Mouse (Mus musculus) liver, embryonic 16.5 days (tissue): ENCODE data around the gene Ccdc180. TPM values are rescaled to one million over a fixed set of nuclear protein-coding genes. Genes with fewer than 3 reads are reported as not detected.

Experiments
- ATAC-seq: fragments of 200-750 bp; cut with Nextera tagmentation; 2 replicates; pipeline ENCODE4 v1.8.0; 2017; ENCODE audit warnings: low read depth, mild to moderate bottlenecking, moderate number of reproducible peaks, moderate library complexity
- H3K27ac ChIP-seq: fragments of 300-500 bp; sonication (generic); 2 replicates; pipeline ENCODE4 v1.5.1; 2014; ENCODE audit warnings: mild to moderate bottlenecking, low read length
- H3K27me3 ChIP-seq: fragments of 300-500 bp; sonication (generic); 2 replicates; pipeline ENCODE4 v1.6.1; 2014; ENCODE audit warnings: low read depth, low read length, mixed read lengths; ENCODE audit not compliant: control insufficient read depth, insufficient read depth
- H3K36me3 ChIP-seq: fragments of 300-500 bp; sonication (generic); 2 replicates; pipeline ENCODE4 v1.6.1; 2014; ENCODE audit warnings: mild to moderate bottlenecking; ENCODE audit not compliant: control insufficient read depth, insufficient read depth
- H3K4me1 ChIP-seq: fragments of 300-500 bp; sonication (generic); 2 replicates; pipeline ENCODE4 v1.6.1; 2014; ENCODE audit warnings: low read depth, low read length, mixed read lengths; ENCODE audit not compliant: control insufficient read depth
- H3K4me2 ChIP-seq: fragments of 300-500 bp; sonication (generic); 2 replicates; pipeline ENCODE4 v1.6.1; 2014; ENCODE audit warnings: low read depth, low read length, mixed read lengths
- H3K4me3 ChIP-seq: fragments of 300-500 bp; sonication (generic); 2 replicates; pipeline ENCODE4 v1.5.1; 2014; ENCODE audit warnings: low read depth, mild to moderate bottlenecking, low read length
- H3K9ac ChIP-seq: fragments of 300-500 bp; sonication (generic); 2 replicates; pipeline ENCODE4 v1.6.1; 2014; ENCODE audit warnings: low read depth, low read length
- H3K9me3 ChIP-seq: fragments of 300-500 bp; sonication (generic); replicated peaks from 2 replicates; pipeline ENCODE4 v1.6.1; 2016; ENCODE audit warnings: low read length; ENCODE audit not compliant: control insufficient read depth
- whole genome bisulfite sequencing: fragments of 180-500 bp; shearing (Covaris S2); extraction: QIAGEN DNeasy Blood & Tissue Kit; methylation state at CpG from one replicate; pipeline ENCODE4 v1.1.7; 2014; ENCODE audit not compliant: insufficient replicate concordance; 5-methylcytosine and 5-hydroxymethylcytosine counted together
- polyA plus RNA-seq: library from polyadenylated mRNA; unstranded; fragments of >200 nt; fragmentation: Nextera tagmentation; extraction: Ambion mirVana; gene quantifications from 2 replicates; pipeline ENCODE4 v1.2.1, GENCODE M21; 2015

Gene Ccdc180
- polyA plus RNA-seq, 1 experiment from 2014 or later: 0.07 TPM

DNA sequence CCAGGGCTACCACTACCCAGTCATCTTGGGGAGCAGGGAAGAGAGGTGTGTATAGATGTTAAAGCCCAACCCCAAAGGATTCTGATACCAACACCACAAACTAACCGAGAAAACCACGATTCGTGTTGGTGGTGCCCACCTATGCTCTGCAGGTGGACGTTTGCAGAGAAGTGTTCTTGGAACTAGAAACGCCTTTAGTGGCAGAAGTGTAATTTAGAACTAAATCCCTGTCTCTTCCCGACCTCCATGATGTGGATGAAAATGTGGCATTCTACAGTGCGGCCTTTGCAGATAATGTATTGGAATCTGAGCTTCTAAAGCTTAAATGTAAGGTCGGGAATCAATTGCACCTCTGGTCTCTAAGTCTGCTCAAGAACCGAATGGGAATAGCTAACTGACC is 82.8 kb downstream of the Ccdc180 start:
- Histone ChIP-seq H3K4me2 (peak overlapping the region; percentile 93), H3K27me3 (peaks cover 15% of the 10 kb centered on the region), H3K4me3 (peak overlapping the region; percentile 80), H3K9ac (peak overlapping the region; percentile 76), H3K9me3 (no peaks in the 10 kb centered on the region), H3K36me3 (no peaks in the 10 kb centered on the region), H3K4me1 (peaks cover 9% of the 10 kb centered on the region), H3K27ac (no peak overlapping the region)
- WGBS: 31% methylated on average over 9 of the region's 9 CpGs
- no peak for ATAC-seq

GRCm38 (mm10) chr4:45976931-45977667 is 87.0 kb downstream of the Ccdc180 start:
- Histone ChIP-seq H3K4me3 (no peak overlapping the region), H3K4me1 (peaks cover 6% of the 10 kb centered on the region), H3K27ac (no peak overlapping the region), H3K9ac (no peak overlapping the region), H3K9me3 (no peaks in the 10 kb centered on the region), H3K27me3 (peaks cover 15% of the 10 kb centered on the region), H3K4me2 (no peak overlapping the region), H3K36me3 (no peaks in the 10 kb centered on the region)
- ATAC-seq: no peak
- 59% methylated on average over 6 of the region's 6 CpGs for WGBS

DNA sequence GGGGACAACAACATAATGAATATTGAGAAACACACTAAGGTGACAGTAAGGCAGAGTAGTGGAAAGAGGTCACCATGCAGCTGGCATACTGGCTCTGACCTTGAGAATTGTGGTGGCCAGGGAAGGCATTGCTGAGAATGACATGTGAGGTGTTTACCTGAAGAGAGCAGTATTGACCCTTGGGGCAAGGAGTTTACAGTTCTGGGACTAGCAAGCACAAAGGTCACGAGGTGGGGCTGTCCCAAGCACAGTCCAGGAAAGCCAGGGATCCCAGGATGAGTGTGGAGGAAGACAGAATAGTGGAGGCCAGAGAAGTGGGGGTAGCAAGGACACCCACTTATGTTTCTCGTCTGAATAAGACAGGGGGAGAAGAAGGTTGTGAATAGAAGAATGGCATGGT is 89.8 kb downstream of the Ccdc180 start:
- 36% methylated on average over 2 of the region's 2 CpGs for WGBS
- ATAC-seq: no peak
- Histone ChIP-seq H3K27me3 (no peaks in the 10 kb centered on the region), H3K4me1 (no peaks in the 10 kb centered on the region; the same call in 1 of the 2 replicates), H3K4me3 (no peak overlapping the region), H3K4me2 (no peak overlapping the region), H3K27ac (no peak overlapping the region), H3K36me3 (no peaks in the 10 kb centered on the region), H3K9ac (no peak overlapping the region), H3K9me3 (no peaks in the 10 kb centered on the region)

DNA sequence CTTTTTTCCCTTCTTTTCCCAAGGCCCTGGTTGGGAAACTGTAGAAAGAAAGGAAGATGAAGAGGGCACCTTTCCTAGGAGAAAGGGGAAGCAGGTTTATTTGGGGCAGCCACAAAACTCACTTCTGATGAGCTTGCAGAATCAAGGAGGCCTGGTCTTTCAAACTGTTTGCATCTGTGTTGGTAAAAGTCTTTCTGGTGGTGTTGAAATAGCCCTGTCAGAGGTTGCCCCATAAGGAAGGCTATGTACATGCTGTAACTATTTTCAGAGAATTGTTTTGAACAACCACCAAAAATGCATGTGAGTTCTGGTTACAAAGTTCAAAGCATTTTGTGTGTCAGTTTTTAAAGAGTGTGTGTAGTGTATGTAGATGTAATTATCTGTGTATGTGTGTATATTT is 91.0 kb downstream of the Ccdc180 start:
- no peak for ATAC-seq
- H3K27me3 ChIP-seq: no peaks in the 10 kb centered on the region
- no peak overlapping the region for H3K4me3 ChIP-seq
- H3K27ac ChIP-seq: no peak overlapping the region
- H3K4me2 ChIP-seq: no peak overlapping the region
- no peaks in the 10 kb centered on the region for H3K9me3 ChIP-seq
- no peaks in the 10 kb centered on the region for H3K36me3 ChIP-seq
- H3K4me1 ChIP-seq: no peaks in the 10 kb centered on the region; the same call in 1 of the 2 replicates
- H3K9ac ChIP-seq: no peak overlapping the region

- Histone ChIP-seq H3K4me3 (no peak overlapping the region), H3K4me1 (no peaks in the 10 kb centered on the region), H3K9me3 (no peaks in the 10 kb centered on the region), H3K27me3 (no peaks in the 10 kb centered on the region), H3K4me2 (no peak overlapping the region), H3K27ac (no peak overlapping the region), H3K36me3 (no peaks in the 10 kb centered on the region), H3K9ac (no peak overlapping the region)
- 45% methylated on average over 6 of the region's 6 CpGs for WGBS
- ATAC-seq: no peak
These were observed 100.5 kb downstream of the Ccdc180 start for GRCm38 (mm10) chr4:45990427-45991135.

DNA sequence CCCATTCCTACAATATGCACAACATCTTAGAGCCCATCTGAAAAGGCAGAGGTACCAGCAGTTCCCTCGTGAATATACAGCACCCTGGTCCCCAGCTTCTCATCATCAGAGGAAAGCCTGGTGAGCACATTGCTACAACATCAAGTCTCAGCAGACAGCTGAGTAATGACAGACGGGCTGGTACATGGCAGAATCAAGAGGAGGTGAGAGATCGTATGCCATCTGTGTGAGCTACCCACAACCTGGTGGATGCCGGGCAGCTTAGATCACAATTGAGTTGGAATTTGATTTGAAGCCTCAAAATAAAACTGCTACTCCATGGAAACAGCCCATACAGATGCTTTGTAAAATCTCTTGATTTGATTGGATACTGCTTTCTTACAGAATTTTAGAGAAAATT is 108.4 kb downstream of the Ccdc180 start:
- Histone ChIP-seq H3K27ac (no peak overlapping the region), H3K4me3 (no peak overlapping the region), H3K27me3 (no peaks in the 10 kb centered on the region), H3K4me1 (no peaks in the 10 kb centered on the region), H3K36me3 (no peaks in the 10 kb centered on the region), H3K9me3 (no peaks in the 10 kb centered on the region), H3K9ac (no peak overlapping the region), H3K4me2 (no peak overlapping the region)
- 73% methylated on average over 4 of the region's 4 CpGs for WGBS
- ATAC-seq: no peak

Other genes starting within 250 kb of the Ccdc180 start
- gene Aldh1b1, start 91.3 kb upstream of the Ccdc180 start, polyA plus RNA-seq: 103 and 114 TPM in 2 replicates
- gene Igfbpl1, start 63.4 kb upstream of the Ccdc180 start, polyA plus RNA-seq: not detected in 2 replicates
- 8.2 and 9.4 TPM in 2 replicates for gene Stra6l, start 41.6 kb upstream of the Ccdc180 start, polyA plus RNA-seq
- gene Tdrd7, start 75.0 kb downstream of the Ccdc180 start, polyA plus RNA-seq: 11.9 and 12.1 TPM in 2 replicates
- 50.0 and 52.5 TPM in 2 replicates for gene Tmod1, start 148.6 kb downstream of the Ccdc180 start, polyA plus RNA-seq
- gene Ncbp1, start 248.3 kb downstream of the Ccdc180 start, polyA plus RNA-seq: 30.5 and 33.6 TPM in 2 replicates
- 8.7 and 9.8 TPM in 2 replicates for gene Tstd2, start 248.4 kb downstream of the Ccdc180 start, polyA plus RNA-seq